Mouse (Mus musculus) stomach, embryonic 14.5 days (tissue): ENCODE results near the gene Lhx8. TPM values are rescaled to one million over a fixed set of nuclear protein-coding genes. Genes with fewer than 3 reads are reported as not detected.

Source experiments
- ATAC-seq: fragments of 200-750 bp; cut with Nextera tagmentation; 2 replicates; pipeline ENCODE4 v1.8.0; 2017; ENCODE audit warnings: low read depth, moderate TSS enrichment; ENCODE audit not compliant: insufficient number of reproducible peaks, insufficient read depth, low FRiP score
- H3K27ac ChIP-seq: fragments of 300-500 bp; sonication (generic); 2 replicates; pipeline ENCODE4 v1.5.1; 2014; ENCODE audit warnings: mild to moderate bottlenecking, low read length, moderate library complexity, mixed read lengths
- H3K27me3 ChIP-seq: fragments of 300-500 bp; sonication (generic); 2 replicates; pipeline ENCODE4 v1.6.1; 2014; ENCODE audit warnings: low read length, control low read depth, mixed read lengths; ENCODE audit not compliant: control insufficient read depth, insufficient read depth
- H3K36me3 ChIP-seq: fragments of 300-500 bp; sonication (generic); 2 replicates; pipeline ENCODE4 v1.6.1; 2014; ENCODE audit warnings: mild to moderate bottlenecking, control low read depth, low read length, moderate library complexity, mixed read lengths; ENCODE audit not compliant: control insufficient read depth, insufficient read depth
- H3K4me1 ChIP-seq: fragments of 300-500 bp; sonication (generic); 2 replicates; pipeline ENCODE4 v1.6.1; 2014; ENCODE audit warnings: low read length, control low read depth, mixed read lengths; ENCODE audit not compliant: control insufficient read depth, insufficient read depth
- H3K4me2 ChIP-seq: fragments of 300-500 bp; sonication (generic); replicated peaks from 2 replicates; pipeline ENCODE4 v1.6.1; 2014; ENCODE audit warnings: low read depth, low read length, control low read depth
- H3K4me3 ChIP-seq: fragments of 300-500 bp; sonication (generic); 2 replicates; pipeline ENCODE4 v1.5.1; 2014; ENCODE audit warnings: low read depth, low read length, control low read depth
- H3K9ac ChIP-seq: fragments of 300-500 bp; sonication (generic); replicated peaks from 2 replicates; pipeline ENCODE4 v1.6.1; 2014; ENCODE audit warnings: low read depth, mild to moderate bottlenecking, control low read depth, low read length, moderate library complexity, mixed read lengths
- H3K9me3 ChIP-seq: fragments of 300-500 bp; sonication (generic); 2 replicates; pipeline ENCODE4 v1.6.1; 2016; ENCODE audit warnings: low read depth, low read length, control low read depth; ENCODE audit not compliant: control insufficient read depth
- WGBS: fragments of 180-500 bp; shearing (Covaris S2); extraction: QIAGEN DNeasy Blood & Tissue Kit; methylation state at CpG from one replicate; pipeline ENCODE4 v1.1.7; 2014; 5-methylcytosine and 5-hydroxymethylcytosine counted together
- polyA plus RNA-seq: library from polyadenylated mRNA; unstranded; fragments of >200 nt; fragmentation: Nextera tagmentation; extraction: Ambion mirVana; gene quantifications from 2 replicates; pipeline ENCODE4 v1.2.1, GENCODE M21; 2014

Gene Lhx8
- polyA plus RNA-seq, 1 experiment from 2014 or later, result not detected

GRCm38 (mm10) chr3:154300006-154300405 lies 30.5 kb downstream of the Lhx8 start:
- ATAC-seq, result no peak
- H3K4me2 ChIP-seq, result no peak overlapping the region
- H3K27ac ChIP-seq, result no peak overlapping the region
- no peaks in the 10 kb centered on the region for H3K27me3 ChIP-seq
- no peaks in the 10 kb centered on the region for H3K36me3 ChIP-seq
- H3K9ac ChIP-seq, result no peak overlapping the region
- 0 out of 2 replicates have a peak, but pooled peaks cover 3% of the 10 kb centered on the region for H3K4me1 ChIP-seq
- WGBS, result 94% methylated on average over 9 of the region's 9 CpGs
- H3K4me3 ChIP-seq, result no peak overlapping the region
- H3K9me3 ChIP-seq, result no peaks in the 10 kb centered on the region

DNA sequence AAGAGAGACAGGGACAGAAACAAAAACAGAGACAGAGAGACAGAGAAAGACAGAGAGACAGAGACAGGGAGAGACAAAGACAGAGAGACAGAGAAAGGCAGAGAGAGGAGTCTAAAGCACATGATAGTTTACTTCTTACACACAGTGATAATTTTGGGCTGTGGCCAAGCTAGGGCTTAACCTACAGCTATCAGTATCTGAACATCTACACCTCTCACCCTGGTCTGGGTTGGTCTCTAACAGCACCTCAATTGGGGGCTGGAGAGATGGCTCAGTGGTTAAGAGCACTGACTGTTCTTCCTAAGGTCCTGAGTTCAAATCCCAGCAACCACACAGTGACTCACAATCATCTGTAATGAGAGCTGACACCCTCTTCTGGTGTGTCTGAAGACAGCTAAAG lies 32.0 kb downstream of the Lhx8 start:
- H3K36me3 ChIP-seq, result no peaks in the 10 kb centered on the region
- ATAC-seq, result no peak
- no peak overlapping the region for H3K27ac ChIP-seq
- no peak overlapping the region for H3K9ac ChIP-seq
- H3K9me3 ChIP-seq, result no peaks in the 10 kb centered on the region
- H3K27me3 ChIP-seq, result no peaks in the 10 kb centered on the region
- H3K4me2 ChIP-seq, result no peak overlapping the region
- H3K4me1 ChIP-seq, result no peaks in the 10 kb centered on the region
- no peak overlapping the region for H3K4me3 ChIP-seq

- Histone ChIP-seq H3K4me1 (no peaks in the 10 kb centered on the region), H3K4me2 (no peak overlapping the region), H3K9me3 (no peaks in the 10 kb centered on the region), H3K27me3 (no peaks in the 10 kb centered on the region), H3K9ac (no peak overlapping the region), H3K27ac (no peak overlapping the region), H3K36me3 (no peaks in the 10 kb centered on the region), H3K4me3 (no peak overlapping the region)
- 48% methylated on average over 6 of the region's 6 CpGs for WGBS
- ATAC-seq, result no peak
Measured at GRCm38 (mm10) chr3:154297499-154297898, 33.0 kb downstream of the Lhx8 start.

DNA sequence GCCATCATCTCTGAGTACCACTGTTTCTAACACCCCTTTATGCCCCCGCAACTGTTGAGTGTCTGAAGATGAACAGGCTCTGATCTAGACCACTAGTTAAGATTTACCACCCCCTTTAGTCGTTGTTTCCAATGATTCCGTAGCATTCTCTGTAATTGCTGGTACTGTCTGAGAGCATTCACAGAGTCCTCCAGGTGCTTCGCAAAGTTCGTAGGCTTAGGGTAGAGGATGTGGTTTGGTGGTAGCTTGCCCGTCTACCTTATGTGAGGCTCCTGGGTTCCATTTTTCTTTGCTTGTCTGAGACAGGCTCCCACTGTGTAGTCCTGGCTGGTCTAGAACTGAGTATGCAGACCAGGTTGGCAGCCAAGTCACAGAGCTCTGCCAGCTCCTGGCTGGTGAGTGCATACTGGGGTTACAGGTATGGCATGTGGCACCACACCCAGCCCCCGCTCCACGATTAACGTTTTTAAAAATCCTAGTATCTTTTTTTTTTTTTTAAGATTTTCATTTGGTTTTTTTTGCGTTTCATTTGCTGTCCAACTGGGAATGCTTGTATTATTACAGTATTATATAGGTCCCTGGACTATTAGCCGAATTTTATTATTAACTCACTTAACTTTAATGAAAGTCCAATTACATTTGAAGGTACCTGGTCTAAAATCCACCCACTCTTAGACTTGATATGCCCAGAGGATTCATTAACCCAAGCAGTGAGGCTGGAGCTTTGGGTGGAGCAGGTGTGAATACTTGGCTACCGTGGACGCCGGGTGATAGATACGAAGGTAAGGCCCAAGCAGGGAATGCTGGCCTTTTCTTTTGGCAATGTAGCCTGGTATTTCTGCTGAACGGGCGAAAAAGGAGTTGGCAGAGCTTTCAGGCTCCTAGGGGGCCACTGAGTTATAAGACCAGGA lies 35.3 kb downstream of the Lhx8 start:
- no peak overlapping the region for H3K4me3 ChIP-seq
- H3K4me2 ChIP-seq, result no peak overlapping the region
- H3K27me3 ChIP-seq, result no peaks in the 10 kb centered on the region
- ATAC-seq, result no peak
- H3K27ac ChIP-seq, result no peak overlapping the region
- 94% methylated on average over 17 of the region's 17 CpGs for WGBS
- H3K9me3 ChIP-seq, result no peaks in the 10 kb centered on the region
- no peaks in the 10 kb centered on the region for H3K36me3 ChIP-seq
- H3K4me1 ChIP-seq, result no peaks in the 10 kb centered on the region
- H3K9ac ChIP-seq, result no peak overlapping the region

DNA sequence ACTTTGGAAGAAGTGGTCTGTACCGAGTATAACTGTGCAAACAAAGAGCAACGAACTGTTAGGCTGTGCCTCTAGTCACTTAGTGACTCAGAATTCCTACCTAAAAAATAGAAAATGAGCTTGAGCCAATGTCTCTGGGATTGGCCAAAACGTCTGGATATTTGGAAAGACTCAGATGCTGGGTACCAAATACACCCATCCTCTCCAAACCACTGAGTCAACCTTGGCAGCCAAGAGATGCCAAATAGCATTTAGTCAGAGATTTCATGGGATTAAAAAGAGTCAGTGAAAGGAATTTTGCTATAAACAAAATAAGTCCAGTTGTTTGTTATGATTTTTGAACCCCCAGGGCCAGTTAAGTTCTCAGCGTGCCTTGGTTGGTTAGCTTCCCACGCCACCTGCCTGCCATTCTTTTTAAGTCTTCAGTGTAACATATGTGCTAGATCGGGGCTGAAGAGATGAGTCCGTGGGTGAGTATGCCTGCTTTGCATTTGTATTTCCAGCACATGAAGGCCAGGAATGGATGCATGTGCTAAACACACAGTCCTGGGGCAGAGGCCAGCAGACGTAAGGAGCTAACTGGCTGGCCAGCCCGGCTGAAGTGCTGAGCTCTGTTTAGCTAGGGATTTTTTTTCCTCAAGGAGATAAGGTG lies 36.5 kb downstream of the Lhx8 start:
- Histone ChIP-seq H3K27ac (no peak overlapping the region), H3K9me3 (no peaks in the 10 kb centered on the region), H3K36me3 (no peaks in the 10 kb centered on the region), H3K4me3 (no peak overlapping the region), H3K4me2 (no peak overlapping the region), H3K27me3 (no peaks in the 10 kb centered on the region), H3K9ac (no peak overlapping the region), H3K4me1 (no peaks in the 10 kb centered on the region)
- ATAC-seq, result no peak
- 56% methylated on average over 9 of the region's 9 CpGs for WGBS

DNA sequence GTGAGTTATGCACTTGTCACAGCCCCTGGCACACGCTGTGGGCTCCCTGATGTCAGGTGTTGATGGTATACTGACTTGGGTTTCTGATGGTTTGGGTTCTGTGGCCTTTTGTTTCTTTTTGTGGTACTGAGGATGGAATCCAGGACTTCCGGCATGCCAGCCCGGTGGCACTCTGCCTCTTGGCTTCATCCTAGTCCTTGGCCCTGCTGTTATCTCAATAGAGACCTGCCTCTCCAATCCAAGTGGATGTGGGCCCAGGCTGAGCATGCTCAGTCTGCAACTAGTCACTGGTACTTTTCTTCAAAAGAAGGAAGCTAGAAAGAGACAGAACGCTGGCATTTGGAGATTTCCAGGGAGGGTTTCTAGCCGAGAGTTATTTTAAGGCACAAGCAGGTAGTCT lies 38.3 kb downstream of the Lhx8 start:
- H3K27ac ChIP-seq, result no peak overlapping the region
- WGBS, result 82% methylated on average over 5 of the region's 5 CpGs
- H3K4me3 ChIP-seq, result no peak overlapping the region
- no peaks in the 10 kb centered on the region for H3K36me3 ChIP-seq
- H3K9ac ChIP-seq, result no peak overlapping the region
- no peaks in the 10 kb centered on the region for H3K27me3 ChIP-seq
- no peak for ATAC-seq
- H3K4me2 ChIP-seq, result no peak overlapping the region
- no peaks in the 10 kb centered on the region for H3K9me3 ChIP-seq
- no peaks in the 10 kb centered on the region for H3K4me1 ChIP-seq

DNA sequence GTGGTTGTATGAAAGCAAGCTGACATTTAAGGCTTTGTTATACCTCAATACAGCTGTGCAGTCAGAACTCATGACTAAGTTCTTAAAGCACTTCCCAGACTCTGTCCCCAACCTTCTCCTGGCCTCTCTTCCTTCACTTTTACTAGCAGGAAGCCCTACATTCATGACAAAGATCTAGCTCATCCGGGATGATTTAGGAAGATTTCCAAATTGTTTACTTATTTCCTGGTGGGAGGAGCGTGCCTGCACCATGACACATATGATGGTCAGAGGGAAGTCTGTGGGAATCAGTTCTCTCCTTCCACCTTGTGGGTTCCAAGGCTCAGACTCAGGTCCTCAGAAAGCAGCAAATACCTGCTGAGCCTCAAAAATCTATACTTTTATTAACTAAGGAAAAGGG lies 40.1 kb downstream of the Lhx8 start:
- H3K4me2 ChIP-seq, result no peak overlapping the region
- WGBS, result 36% methylated on average over 2 of the region's 2 CpGs

DNA sequence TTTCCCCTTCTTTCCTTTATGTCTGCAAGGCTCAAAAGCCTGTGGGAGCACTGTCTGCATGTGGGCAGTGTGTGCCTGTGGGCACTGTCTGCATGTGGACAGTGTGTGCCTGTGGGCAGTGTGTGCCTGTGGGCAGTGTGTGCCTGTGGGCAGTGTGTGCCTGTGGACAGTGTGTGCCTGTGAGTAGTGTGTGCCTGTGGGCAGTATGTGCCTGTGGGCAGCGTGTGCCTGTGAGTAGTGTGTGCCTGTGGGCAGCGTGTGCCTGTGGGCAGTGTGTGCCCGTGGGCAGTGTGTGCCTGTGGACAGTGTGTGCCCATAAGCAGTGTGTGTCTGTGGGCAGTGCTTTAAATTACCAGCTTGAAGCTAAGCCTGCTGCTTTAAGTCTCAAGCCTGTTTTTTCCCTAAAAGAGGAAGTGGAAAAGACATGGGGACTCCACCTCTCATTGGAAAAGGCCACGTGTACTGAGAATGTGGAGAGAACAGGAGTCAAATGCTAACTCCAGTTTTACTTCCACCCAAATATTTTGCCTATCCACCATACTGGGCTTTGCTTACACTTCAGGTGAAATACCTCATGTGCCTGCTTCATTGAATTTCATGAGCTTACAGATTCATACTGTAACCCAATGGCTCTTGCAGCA lies 41.9 kb downstream of the Lhx8 start:
- WGBS, result 81% methylated on average over 4 of the region's 4 CpGs
- no peak overlapping the region for H3K4me2 ChIP-seq
- no peak overlapping the region for H3K9ac ChIP-seq
- H3K27me3 ChIP-seq, result no peaks in the 10 kb centered on the region
- no peak overlapping the region for H3K27ac ChIP-seq
- no peak overlapping the region for H3K4me3 ChIP-seq
- no peaks in the 10 kb centered on the region for H3K9me3 ChIP-seq
- H3K4me1 ChIP-seq, result peaks cover 4% of the 10 kb centered on the region; the same call in 1 of the 2 replicates
- H3K36me3 ChIP-seq, result no peaks in the 10 kb centered on the region
- ATAC-seq, result no peak

More for the DNA sequence above, 40.1 kb downstream of the Lhx8 start:
- H3K36me3 ChIP-seq, result no peaks in the 10 kb centered on the region
- H3K27me3 ChIP-seq, result no peaks in the 10 kb centered on the region
- no peak overlapping the region for H3K4me3 ChIP-seq
- H3K9me3 ChIP-seq, result no peaks in the 10 kb centered on the region
- no peak overlapping the region for H3K9ac ChIP-seq
- no peaks in the 10 kb centered on the region for H3K4me1 ChIP-seq
- no peak for ATAC-seq
- H3K27ac ChIP-seq, result no peak overlapping the region
